Mouse (Mus musculus) large intestine, adult 2 months (tissue): ENCODE measurements at regions not wholly inside any gene's neighbourhood (a gene's known extent, or its start where the extent isn't known, plus 50 kb on each side); places are given as distances from the start of the nearest gene placed in this dataset.

Experiments
- DNase-seq: peaks from one replicate; pipeline ENCODE4 v3.0.0-alpha.2; 2012; ENCODE audit warnings: low read depth, low spot score
- WGBS: fragments of 180-500 bp; shearing (Covaris S2); methylation state at CpG from one replicate; pipeline ENCODE4 v1.1.7; 2018; 5-methylcytosine and 5-hydroxymethylcytosine counted together

DNA sequence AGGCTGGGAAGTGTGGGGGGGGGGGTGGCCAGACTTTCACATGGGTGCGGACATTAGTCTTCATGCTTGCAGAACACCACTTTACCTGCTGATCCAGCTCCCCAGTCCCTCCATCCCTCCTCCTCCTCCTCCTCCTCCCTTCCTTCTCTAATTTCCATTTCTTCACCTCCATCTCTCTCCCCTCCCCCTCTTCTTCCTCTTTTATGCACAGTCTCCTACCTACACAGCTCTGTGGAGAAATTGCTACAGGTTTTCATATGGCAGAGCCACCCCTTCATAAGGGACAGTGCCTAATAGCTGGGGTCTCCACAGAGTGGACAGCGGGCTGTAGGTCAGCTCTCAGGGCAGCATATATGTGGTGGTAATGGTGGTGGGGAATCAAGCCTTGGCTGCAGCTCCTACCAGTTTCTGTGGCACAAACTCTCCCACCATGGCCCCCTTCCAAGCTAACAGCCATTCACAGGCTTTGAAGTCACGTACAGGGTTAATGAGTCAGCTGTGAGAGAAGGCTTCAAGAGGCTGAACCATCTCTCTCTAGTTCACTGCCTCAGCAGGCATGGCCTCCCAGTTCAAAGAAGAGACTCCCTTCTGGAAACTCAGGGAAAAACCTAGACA, 136.3 kb upstream of the Irf2bp2 start:
- 99% methylated on average over 3 of the region's 3 CpGs for WGBS
- no peak for DNase-seq

DNA sequence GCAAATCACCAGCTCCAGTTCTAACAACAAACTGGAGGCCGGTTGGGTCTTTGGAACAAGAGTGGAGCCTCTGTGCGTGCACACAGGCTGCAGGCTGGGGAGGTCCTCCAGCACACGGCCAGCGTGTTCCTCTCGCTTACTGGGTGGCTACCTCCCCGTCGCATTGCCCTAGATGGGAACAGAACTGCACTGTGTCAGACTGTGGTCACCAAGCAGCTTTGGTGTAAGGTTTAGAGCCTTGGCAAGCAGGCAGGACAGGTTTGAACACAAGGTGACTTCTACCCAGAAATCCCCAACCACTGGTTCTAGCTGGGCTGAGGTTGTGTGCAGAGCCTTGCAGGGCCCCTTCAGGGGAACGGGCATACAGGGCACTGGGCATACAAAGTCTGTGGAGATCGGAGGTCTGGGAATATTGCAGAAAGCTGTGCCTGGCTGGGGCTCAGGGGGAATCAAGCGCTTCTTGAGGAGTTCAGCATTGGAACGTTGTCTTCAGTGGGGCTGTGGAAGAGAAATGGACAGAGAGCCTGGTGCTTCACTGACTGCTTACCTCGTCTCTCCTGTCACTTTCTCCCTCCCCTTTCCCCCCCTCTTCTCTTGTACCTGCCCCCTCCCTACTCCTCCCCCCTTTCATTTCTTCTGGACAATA, 135.3 kb upstream of the Irf2bp2 start:
- DNase-seq: no peak
- WGBS: 69% methylated on average over 12 of the region's 12 CpGs

DNA sequence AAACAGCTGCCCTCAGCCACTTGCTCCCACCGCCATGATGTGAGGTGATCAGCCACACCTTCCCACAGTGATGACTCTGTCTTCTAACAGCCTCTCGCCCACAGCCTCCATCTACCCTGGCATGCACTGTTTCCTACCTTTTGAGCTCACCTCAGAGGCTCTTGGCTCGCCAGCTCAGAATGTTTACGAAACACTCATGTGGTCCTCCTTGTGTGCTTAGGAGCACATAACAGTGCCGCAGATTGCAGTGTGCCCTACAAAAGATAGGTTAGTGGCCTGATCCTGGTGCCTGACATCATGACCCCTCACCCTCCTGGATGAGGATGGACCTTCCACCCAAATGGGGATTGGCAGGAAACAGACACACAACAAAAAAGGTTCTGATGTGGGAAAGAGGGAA, 134.3 kb upstream of the Irf2bp2 start:
- WGBS: 91% methylated on average over 5 of the region's 5 CpGs
- no peak for DNase-seq

- no peak for DNase-seq
- 96% methylated on average over 2 of the region's 2 CpGs for WGBS
These were observed 133.3 kb upstream of the Irf2bp2 start for GRCm38 (mm10) chr8:126727068-126727467.

DNA sequence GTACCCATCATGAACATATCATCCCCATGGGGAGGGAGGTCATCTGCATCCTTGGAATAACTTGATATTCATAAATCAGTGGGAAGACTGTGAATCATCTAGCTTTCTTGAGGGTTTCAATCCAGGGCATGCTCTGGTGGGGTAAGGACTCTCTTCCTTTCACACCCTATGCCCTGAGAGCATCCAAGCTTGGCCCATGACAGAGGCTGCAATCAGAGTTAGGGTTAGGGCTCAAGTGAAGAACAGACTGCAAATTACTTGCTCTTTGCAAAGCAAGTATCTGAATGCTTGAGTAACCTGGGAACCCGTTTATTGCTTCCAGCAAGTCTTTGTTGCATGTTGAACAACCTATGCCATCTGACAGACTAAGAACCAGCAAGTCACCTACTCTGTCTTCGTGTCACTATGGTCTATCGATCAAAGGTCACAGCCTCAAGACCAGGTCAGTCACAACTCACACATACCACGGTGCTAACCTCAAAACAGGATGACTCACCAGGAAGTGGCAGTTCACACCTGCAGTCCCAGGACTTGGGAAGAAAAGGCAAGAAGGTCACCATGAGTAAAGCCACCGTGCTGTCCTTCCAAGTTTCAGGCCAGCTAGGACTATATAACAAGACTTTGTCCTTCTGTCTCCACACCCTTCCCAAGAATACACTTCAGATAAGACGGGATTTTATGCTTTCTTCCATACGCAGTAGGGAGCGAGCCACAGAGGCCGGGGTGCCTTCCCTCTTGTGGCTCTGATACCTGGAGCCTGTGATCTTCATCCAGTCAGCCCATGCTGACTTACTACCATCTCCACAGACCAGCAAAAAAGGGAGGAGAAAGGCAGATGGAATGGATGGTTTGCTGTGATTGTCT, 129.7 kb upstream of the Irf2bp2 start:
- DNase-seq: no peak
- 37% methylated on average over 9 of the region's 9 CpGs for WGBS

DNA sequence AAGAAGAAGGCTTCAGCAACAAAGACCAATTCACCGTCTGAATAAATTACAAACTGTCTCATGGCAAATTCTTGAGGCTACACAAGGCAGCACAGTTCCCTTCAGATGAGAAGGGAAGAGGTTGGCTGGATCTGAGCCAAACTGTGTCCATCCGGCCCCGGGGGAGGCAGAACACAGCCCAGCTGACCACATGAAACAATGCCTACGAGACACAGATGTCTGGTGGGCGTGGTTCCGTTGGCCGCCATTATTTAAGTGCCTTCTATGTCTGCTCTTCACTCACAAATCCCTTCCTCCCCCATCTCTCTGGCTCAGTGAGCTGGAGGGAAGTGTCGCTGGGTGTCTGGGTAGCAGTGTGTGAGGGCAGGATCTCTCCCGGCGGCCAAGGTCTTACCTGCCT, 127.8 kb upstream of the Irf2bp2 start:
- DNase-seq: no peak
- WGBS: 64% methylated on average over 10 of the region's 10 CpGs

GRCm38 (mm10) chr8:126720473-126721145, 126.8 kb upstream of the Irf2bp2 start:
- WGBS: 91% methylated on average over 4 of the region's 4 CpGs
- DNase-seq: no peak

- WGBS: 69% methylated on average over 2 of the region's 2 CpGs
- DNase-seq: no peak
These were observed 126.0 kb upstream of the Irf2bp2 start for GRCm38 (mm10) chr8:126719748-126720147.

DNA sequence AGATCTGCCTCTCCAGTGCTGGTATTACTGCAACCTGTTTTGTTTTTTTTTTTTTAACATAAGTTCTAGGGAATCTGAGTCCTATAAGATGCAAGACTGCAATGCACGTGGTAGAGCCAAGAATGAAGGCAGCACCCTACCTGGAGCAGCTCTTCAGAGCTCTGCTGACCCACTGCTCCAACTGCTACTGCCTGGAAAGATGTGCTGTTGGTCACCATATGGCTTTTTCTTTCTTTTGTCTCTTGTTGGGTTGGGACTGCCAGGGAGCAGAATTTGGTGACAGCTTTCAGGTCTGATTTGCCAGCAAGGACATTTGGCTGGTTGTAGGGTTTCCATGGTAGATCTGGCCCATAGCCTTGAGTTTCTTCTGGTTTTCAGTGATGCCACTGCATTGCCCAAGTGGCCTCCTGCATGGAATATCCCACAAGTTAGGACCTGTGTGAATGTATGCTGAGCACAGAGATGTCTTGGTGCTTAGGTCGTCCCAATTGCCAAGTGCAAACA, 123.9 kb upstream of the Irf2bp2 start:
- WGBS: 83% methylated on average over 2 of the region's 2 CpGs
- DNase-seq: no peak

GRCm38 (mm10) chr8:126715666-126716065, 121.9 kb upstream of the Irf2bp2 start:
- WGBS: 98% methylated on average over 1 of the region's 1 CpGs
- DNase-seq: no peak

- 71% methylated on average over 8 of the region's 8 CpGs for WGBS
These were observed 119.9 kb upstream of the Irf2bp2 start for GRCm38 (mm10) chr8:126713602-126714145.

DNA sequence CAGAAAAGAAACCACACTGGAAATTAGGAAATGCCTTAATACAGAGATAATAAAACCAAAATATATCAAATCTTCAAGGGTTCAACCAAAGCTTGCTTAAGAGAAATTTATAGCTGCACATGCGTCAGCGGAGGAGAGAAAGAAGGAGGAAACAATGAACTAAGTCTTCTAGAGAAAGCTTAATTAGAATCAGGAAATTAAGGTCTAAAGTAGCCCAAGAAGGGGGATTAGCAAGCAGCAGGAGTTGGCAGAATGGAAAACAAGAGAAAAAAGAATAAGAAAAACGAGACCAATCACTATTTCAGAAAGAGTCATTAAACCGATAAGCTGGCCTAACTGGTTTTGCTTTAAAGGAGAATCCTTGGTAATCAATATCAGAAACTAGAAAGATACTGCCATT, 119.4 kb upstream of the Irf2bp2 start:
- 71% methylated on average over 4 of the region's 4 CpGs for WGBS
- DNase-seq: no peak

More at GRCm38 (mm10) chr8:126713602-126714145, 119.9 kb upstream of the Irf2bp2 start:
- DNase-seq: no peak

GRCm38 (mm10) chr8:126712749-126713148, 119.0 kb upstream of the Irf2bp2 start:
- WGBS: 78% methylated on average over 6 of the region's 6 CpGs
- DNase-seq: no peak

- DNase-seq: no peak
- 53% methylated on average over 2 of the region's 2 CpGs for WGBS
These were observed 115.2 kb upstream of the Irf2bp2 start for GRCm38 (mm10) chr8:126708956-126709355.

GRCm38 (mm10) chr8:126707300-126707902, 113.6 kb upstream of the Irf2bp2 start:
- no peak for DNase-seq

DNA sequence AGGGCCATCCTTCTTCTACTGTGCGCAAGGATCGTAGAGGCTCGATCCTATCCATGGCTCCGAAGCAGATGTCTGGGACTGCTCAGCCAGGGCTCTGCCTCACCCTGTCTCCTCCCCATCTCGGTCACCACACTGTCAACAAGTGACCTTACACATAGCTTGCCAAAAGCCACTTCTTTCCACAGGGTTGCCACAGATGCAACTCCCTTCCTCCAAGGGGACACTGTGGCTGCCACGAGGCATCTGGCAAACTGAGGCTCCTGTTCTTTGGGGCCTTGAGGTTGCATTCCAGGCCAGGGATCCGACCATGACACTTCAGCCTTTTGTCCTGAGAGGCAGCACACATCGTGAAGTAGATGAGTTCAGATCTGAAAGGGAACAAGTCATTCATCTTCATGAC, 112.5 kb upstream of the Irf2bp2 start:
- 84% methylated on average over 8 of the region's 8 CpGs for WGBS
- no peak for DNase-seq

More at GRCm38 (mm10) chr8:126707300-126707902, 113.6 kb upstream of the Irf2bp2 start:
- 33% methylated on average over 6 of the region's 6 CpGs for WGBS

DNA sequence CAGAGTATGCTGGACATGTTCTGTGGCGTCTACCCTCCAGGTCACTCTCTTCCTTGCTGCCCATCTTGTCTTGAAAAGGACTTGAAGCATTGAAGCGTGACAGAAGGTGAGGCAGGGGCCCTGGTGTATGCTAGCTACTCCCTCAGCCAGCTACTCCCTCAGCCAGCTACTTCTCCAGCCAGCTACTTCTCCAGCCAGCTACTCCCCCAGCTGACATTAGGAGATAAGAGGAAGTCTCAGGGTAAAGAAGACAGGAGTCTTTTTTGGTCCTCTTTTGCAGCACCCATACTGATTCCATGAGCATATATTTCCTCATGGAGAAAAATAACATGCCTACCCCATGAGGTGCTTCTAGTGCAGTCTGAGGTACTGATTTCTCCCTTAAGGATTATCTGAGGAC, 111.6 kb upstream of the Irf2bp2 start:
- DNase-seq: no peak
- WGBS: 87% methylated on average over 2 of the region's 2 CpGs

DNA sequence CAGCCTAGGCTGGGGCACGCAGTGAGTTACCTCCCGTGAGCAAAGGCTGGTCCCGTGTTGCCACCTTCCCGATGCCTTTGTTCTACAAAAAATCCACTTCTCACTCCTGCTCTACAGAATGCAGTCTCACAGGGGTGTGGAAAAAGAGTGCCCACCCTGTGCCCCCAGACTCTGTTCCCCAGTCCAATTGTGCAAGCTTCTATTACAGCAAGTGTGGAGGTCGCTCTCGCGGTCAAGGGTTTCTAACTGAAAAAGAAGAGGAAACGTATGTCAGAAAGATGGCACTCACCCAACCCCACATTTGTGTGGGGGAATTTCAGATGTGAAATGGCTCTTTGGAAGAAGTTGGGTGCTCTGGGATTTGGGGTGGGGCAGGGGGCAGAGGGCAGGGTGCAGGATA, 110.9 kb upstream of the Irf2bp2 start:
- DNase-seq: no peak
- WGBS: 88% methylated on average over 8 of the region's 8 CpGs

- DNase-seq: no peak
These were observed 109.8 kb upstream of the Irf2bp2 start for GRCm38 (mm10) chr8:126703546-126703945.

More at GRCm38 (mm10) chr8:126703546-126703945, 109.8 kb upstream of the Irf2bp2 start:
- WGBS: 81% methylated on average over 5 of the region's 5 CpGs
